Mouse (Mus musculus): ENCODE data around the gene Nmral1. TPM values are rescaled to one million over a fixed set of nuclear protein-coding genes. Genes with fewer than 3 reads are reported as not detected.
"Not testable (repeated sequence)": the region's sequence is repeated elsewhere in the genome, so short reads cannot be mapped to it uniquely, and the experiment has no call there.

Gene Nmral1
- total and polyA plus RNA-seq, 3 experiments, result 2.2 to 4.0 (median 2.7) TPM

- H3K4me1 ChIP-seq (ENCODE audit: control insufficient read depth, insufficient read depth, low read length), result peaks cover 4% of the 10 kb centered on the region
- DNase-seq, result no peak
- H3K9ac ChIP-seq (ENCODE audit: low read depth, low read length), result peak overlapping the region; percentile 76
- peaks cover 7% of the 10 kb centered on the region for H3K36me3 ChIP-seq (ENCODE audit: control insufficient read depth, insufficient read depth, low read length)
- intact Hi-C loops (cut with DNase I), result loop anchor here (10.0 kb wide), 1 partner anchor 180 kb away; no protein-coding TSS in a partner anchor
- peak overlapping the region; percentile 85 for H3K4me3 ChIP-seq
- H3K27ac ChIP-seq, result peak overlapping the region; percentile 92
- 2% methylated on average over 9 of the region's 9 CpGs for WGBS
- TF ChIP-seq EP300 (IDR thresholded peaks at IDR 0.05; ENCODE audit: insufficient read depth, low read depth, low read length), result no peak
- no peak for TF ChIP-seq POLR2A (IDR thresholded peaks at IDR 0.05; ENCODE audit: insufficient read depth, low read depth, low read length)
- TF ChIP-seq CTCF (IDR thresholded peaks at IDR 0.05), result no peak
- no peaks in the 10 kb centered on the region for H3K27me3 ChIP-seq (ENCODE audit: control insufficient read depth, insufficient read depth, low read length)
- peaks cover 3% of the 10 kb centered on the region; the same call in 1 of the 2 replicates for H3K79me2 ChIP-seq (replicated peaks; ENCODE audit: control insufficient read depth, insufficient read depth, low read length)
Observed at GRCm38 (mm10) chr16:4684457-4684791, 34.7 kb downstream of the Nmral1 start.

- peak; percentile 97 to 98 for DNase-seq
- Histone ChIP-seq H3K36me3 (ENCODE audit: control insufficient read depth, insufficient read depth, low read length) (peaks cover 7% of the 10 kb centered on the region), H3K9ac (ENCODE audit: low read depth, low read length) (peak overlapping the region; percentile 76), H3K79me2 (replicated peaks; ENCODE audit: control insufficient read depth, insufficient read depth, low read length) (peaks cover 3% of the 10 kb centered on the region; the same call in 1 of the 2 replicates), H3K27ac (peak overlapping the region; percentile 92), H3K4me3 (peak overlapping the region; percentile 85), H3K27me3 (ENCODE audit: control insufficient read depth, insufficient read depth, low read length) (no peaks in the 10 kb centered on the region), H3K4me1 (ENCODE audit: control insufficient read depth, insufficient read depth, low read length) (peaks cover 5% of the 10 kb centered on the region)
- intact Hi-C loops (cut with DNase I), result loop anchor here (10.0 kb wide), 1 partner anchor 181 kb away; no protein-coding TSS in a partner anchor
- under 1% methylated on average over 54 of the region's 54 CpGs for WGBS
- TF ChIP-seq POLR2A (IDR thresholded peaks at IDR 0.05; ENCODE audit: insufficient read depth, low read depth, low read length) (peak; percentile 84), CTCF (IDR thresholded peaks at IDR 0.05) (no peak), EP300 (IDR thresholded peaks at IDR 0.05; ENCODE audit: insufficient read depth, low read depth, low read length) (peak; percentile 74; the same call in 1 of the 2 replicates)
Observed at GRCm38 (mm10) chr16:4683581-4684456, 35.3 kb downstream of the Nmral1 start.

- Histone ChIP-seq H3K36me3 (ENCODE audit: control insufficient read depth, insufficient read depth, low read length) (peaks cover 7% of the 10 kb centered on the region), H3K79me2 (replicated peaks; ENCODE audit: control insufficient read depth, insufficient read depth, low read length) (peaks cover 3% of the 10 kb centered on the region; the same call in 1 of the 2 replicates), H3K27ac (peak overlapping the region; percentile 92), H3K4me3 (peak overlapping the region; percentile 85), H3K27me3 (ENCODE audit: control insufficient read depth, insufficient read depth, low read length) (no peaks in the 10 kb centered on the region), H3K9ac (ENCODE audit: low read depth, low read length) (peak overlapping the region; percentile 54), H3K4me1 (ENCODE audit: control insufficient read depth, insufficient read depth, low read length) (peaks cover 6% of the 10 kb centered on the region)
- intact Hi-C loops (cut with DNase I), result loop anchor here (10.0 kb wide), 1 partner anchor 182 kb away; no protein-coding TSS in a partner anchor
- 21% methylated on average over 9 of the region's 9 CpGs for WGBS
- TF ChIP-seq POLR2A (IDR thresholded peaks at IDR 0.05; ENCODE audit: insufficient read depth, low read depth, low read length) (no peak), CTCF (IDR thresholded peaks at IDR 0.05) (no peak)
- DNase-seq, result no peak
Observed at GRCm38 (mm10) chr16:4683193-4683580, 36.0 kb downstream of the Nmral1 start.

DNA sequence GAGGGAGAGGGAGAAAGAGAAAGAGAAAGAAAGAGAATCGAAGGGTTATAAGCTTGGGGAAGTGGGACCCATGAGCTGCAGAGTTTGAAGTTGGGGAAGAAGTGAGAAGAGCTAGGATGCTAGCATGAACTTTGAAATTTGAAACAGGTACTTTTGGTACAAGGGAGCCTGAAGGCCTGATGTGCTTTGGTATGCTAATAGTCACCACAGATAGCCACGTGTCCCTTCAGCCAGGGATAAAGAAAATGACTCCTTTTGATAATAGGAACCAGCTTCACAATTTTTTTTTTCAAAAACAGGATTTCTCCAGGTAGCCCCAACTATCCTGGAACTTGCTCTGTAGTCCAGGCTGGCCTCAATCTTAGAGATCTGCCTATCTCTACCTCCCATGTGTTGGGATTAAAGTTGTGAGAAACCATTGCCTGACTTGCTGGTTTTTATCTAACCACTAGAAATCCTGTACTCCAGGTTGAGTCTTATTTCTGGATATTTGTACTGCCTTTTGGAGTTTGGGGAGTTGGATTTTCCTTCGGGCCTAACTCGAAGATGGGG lies 36.5 kb downstream of the Nmral1 start:
- TF ChIP-seq POLR2A (IDR thresholded peaks at IDR 0.05; ENCODE audit: insufficient read depth, low read depth, low read length), result no peak
- TF ChIP-seq CTCF (IDR thresholded peaks at IDR 0.05), result no peak
- TF ChIP-seq EP300 (IDR thresholded peaks at IDR 0.05; ENCODE audit: insufficient read depth, low read depth, low read length), result no peak
- 83% methylated on average over 4 of the region's 4 CpGs for WGBS
- Histone ChIP-seq H3K4me1 (ENCODE audit: control insufficient read depth, insufficient read depth, low read length) (peaks cover 6% of the 10 kb centered on the region), H3K36me3 (ENCODE audit: control insufficient read depth, insufficient read depth, low read length) (peaks cover 7% of the 10 kb centered on the region), H3K27ac (peak overlapping the region; percentile 92), H3K79me2 (replicated peaks; ENCODE audit: control insufficient read depth, insufficient read depth, low read length) (peaks cover 3% of the 10 kb centered on the region; the same call in 1 of the 2 replicates), H3K27me3 (ENCODE audit: control insufficient read depth, insufficient read depth, low read length) (no peaks in the 10 kb centered on the region), H3K4me3 (no peak overlapping the region), H3K9ac (ENCODE audit: low read depth, low read length) (no peak overlapping the region)
- DNase-seq, result no peak
- intact Hi-C loops (cut with DNase I), result loop anchor here (10.0 kb wide), 1 partner anchor 182 kb away; no protein-coding TSS in a partner anchor

- H3K9ac ChIP-seq (ENCODE audit: low read depth, low read length); H3K4me1 ChIP-seq (ENCODE audit: control insufficient read depth, insufficient read depth, low read length); H3K36me3 ChIP-seq (ENCODE audit: control insufficient read depth, insufficient read depth, low read length); H3K27me3 ChIP-seq (ENCODE audit: control insufficient read depth, insufficient read depth, low read length); H3K4me3 ChIP-seq; H3K79me2 ChIP-seq (replicated peaks; ENCODE audit: control insufficient read depth, insufficient read depth, low read length); DNase-seq; H3K27ac ChIP-seq: not testable (repeated sequence)
- intact Hi-C loops (cut with DNase I), result loop anchor here (10.0 kb wide), 1 partner anchor 184 kb away; no protein-coding TSS in a partner anchor
- 76% methylated on average over 3 of the region's 3 CpGs for WGBS
Observed at GRCm38 (mm10) chr16:4680922-4681455, 38.2 kb downstream of the Nmral1 start.

Measured in heart, adult 2 months (tissue).